Mouse (Mus musculus) mouse trophoblast stem cell (cell line): ENCODE measurements around the gene Crtap.

Source experiments
- in situ Hi-C, 2 experiments: fragments of 300-500 bp; cut with MseI, MboI; formaldehyde crosslinking; loops; 2 replicates in 1 of 2; 3 replicates in 1 of 2; pipeline ENCODE4 v1.15.1; 2025

The Crtap gene

DNA sequence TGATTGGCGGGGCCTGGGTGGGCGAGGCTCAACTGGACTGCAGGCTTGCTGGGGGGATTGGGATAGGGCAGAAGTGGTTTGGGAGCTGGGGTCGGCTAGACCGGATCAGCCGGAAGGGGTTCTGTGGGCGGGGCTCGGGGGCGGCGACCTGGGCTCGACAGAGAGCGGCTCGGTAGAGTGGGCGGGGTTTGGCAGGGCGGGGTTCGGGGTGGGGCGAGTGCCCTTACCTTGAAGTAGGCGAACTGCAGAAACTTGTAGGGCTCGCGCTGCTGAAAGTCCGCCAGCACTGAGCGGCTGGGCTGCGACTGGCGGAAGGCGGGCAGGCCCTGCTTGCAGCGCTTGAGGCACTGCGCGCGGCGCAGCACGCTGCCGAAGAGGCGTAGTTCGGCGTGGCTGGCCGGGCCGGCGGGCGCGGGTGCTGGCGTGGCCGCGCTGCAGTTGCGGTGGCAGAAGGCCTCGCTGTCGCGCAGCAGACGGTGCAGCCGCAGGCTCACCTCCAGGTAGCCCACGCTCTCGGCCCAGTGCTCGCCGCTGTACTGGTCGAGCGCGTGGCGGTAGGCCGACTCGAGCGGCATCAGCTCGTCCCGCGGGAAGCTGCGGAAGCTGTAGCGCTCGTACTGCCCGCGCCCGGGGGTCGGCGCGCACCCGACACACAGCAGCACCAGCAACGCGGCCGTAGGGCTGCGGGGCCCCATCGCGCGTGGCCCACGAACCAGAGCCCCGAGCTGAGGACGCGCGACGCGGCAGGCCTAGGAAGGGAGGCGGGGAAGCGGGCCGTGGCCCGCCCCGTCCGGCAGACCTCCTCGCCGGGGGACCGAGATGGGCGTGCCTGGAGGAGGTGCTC lies at the start of gene Crtap:
Crtap (minus strand) TSS at position 771 of the 844 bp plus-strand sequence.
- in situ Hi-C loops: loop anchor here in 1 of 2 experiments (10.0 kb wide), 1 partner anchor 65 kb away; no protein-coding TSS in a partner anchor

GRCm38 (mm10) chr9:114435668-114436067 lies 45.2 kb upstream of the Crtap start:
- in situ Hi-C loops: no loop called here

- in situ Hi-C loops: no loop called here
These were observed 37.8 kb upstream of the Crtap start for GRCm38 (mm10) chr9:114428103-114428834.

- in situ Hi-C loops: no loop called here
These were observed 37.0 kb upstream of the Crtap start for GRCm38 (mm10) chr9:114427425-114427824.

DNA sequence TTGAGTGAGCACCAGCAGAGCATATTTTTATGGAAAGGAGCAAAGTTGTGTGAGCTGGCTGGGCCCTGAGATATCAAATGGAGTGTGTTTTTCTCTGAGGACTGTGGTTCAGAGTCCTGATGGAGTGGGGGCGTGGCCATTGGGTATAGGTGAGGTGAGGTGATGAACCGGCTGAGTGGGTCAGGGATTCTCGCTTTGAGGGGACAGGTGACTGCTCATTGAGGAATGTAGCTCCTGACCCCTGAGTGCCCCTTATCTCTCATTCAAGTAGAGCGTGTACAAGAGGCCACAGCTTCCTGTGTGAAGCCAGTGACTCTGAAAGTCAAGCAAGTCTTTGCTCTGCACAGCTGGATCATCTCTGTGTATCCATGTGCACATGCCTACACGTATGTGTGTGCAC lies 35.7 kb upstream of the Crtap start:
- in situ Hi-C loops: no loop called here

- in situ Hi-C loops: no loop called here
These were observed 35.1 kb upstream of the Crtap start for GRCm38 (mm10) chr9:114425576-114425975.

DNA sequence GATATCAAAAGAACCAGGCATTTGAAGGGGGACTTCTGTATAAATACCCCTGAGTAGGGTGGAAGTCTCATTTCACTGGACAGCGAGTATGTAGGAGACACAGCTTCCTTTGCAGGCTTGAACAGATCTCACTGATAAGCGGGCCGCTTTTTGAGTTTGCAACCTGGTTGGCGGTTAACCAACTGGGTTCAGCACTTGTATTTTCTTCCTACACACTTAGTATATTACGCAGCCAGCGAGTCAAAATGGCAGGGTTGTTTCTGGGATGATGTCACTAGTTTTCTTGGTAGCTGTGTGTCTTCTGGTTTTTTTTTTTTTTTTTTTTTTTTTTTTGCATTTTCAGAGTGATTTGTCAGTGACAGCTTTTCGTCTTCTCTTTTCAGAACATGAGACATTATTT lies 31.3 kb upstream of the Crtap start:
- in situ Hi-C loops: no loop called here

- in situ Hi-C loops: no loop called here
These were observed 30.6 kb upstream of the Crtap start for GRCm38 (mm10) chr9:114421045-114421444.

- in situ Hi-C loops: no loop called here
These were observed 30.0 kb upstream of the Crtap start for GRCm38 (mm10) chr9:114420443-114420842.

DNA sequence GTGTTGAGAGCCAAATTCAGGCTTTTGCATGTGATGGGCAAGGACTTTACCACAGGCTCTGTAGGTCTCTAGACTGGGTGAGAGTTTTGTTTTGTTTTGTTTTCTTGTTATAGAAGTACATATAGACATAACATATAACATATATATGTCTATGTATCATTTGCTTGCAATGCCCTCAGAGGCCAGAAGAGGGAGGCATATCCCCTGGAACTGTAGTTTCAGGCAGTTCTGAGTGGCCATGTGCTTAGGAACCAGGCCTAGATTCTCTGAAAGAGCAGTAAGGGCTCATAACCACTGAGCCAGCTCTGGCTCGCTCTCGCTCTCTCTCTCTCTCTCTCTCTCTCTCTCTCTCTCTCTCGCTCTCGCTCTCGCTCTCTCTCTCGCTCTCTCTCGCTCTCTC lies 27.7 kb upstream of the Crtap start:
- in situ Hi-C loops: loop anchor here (5.0 to 10.0 kb wide), 3 partner anchors 79 to 167 kb away; no protein-coding TSS in a partner anchor

GRCm38 (mm10) chr9:114416646-114417517 lies 26.4 kb upstream of the Crtap start:
- in situ Hi-C loops: loop anchor here (5.0 to 10.0 kb wide), 3 partner anchors 80 to 168 kb away; no protein-coding TSS in a partner anchor

GRCm38 (mm10) chr9:114415701-114416100 lies 25.2 kb upstream of the Crtap start:
- in situ Hi-C loops: loop anchor here (5.0 to 10.0 kb wide), 3 partner anchors 82 to 169 kb away; no protein-coding TSS in a partner anchor

DNA sequence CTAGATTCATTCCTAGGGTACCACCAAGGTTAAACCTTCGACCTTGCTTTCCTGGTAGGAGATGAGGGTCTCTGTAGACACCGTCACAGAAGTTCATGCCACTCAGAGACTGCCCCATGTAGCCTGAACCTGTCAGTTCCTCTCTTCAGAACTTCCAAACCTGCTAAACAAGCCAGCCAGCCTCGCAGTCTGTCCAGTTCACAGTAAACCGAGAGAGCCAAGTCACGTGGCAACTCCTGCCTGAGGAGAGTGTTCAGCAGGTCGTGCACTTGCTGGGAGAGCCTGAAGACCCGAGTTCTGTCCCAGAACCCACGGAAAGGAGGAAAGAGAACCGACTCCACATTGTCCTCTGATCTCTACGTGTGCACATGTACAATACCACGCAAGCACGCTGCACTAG lies 23.4 kb upstream of the Crtap start:
- in situ Hi-C loops: loop anchor here in 1 of 2 experiments (10.0 kb wide), 1 partner anchor 171 kb away; no protein-coding TSS in a partner anchor

GRCm38 (mm10) chr9:114412406-114412805 lies 21.9 kb upstream of the Crtap start:
- in situ Hi-C loops: loop anchor here in 1 of 2 experiments (10.0 kb wide), 1 partner anchor 172 kb away; no protein-coding TSS in a partner anchor

GRCm38 (mm10) chr9:114411295-114411694 lies 20.8 kb upstream of the Crtap start:
- in situ Hi-C loops: loop anchor here in 1 of 2 experiments (10.0 kb wide), 1 partner anchor 174 kb away; no protein-coding TSS in a partner anchor

- in situ Hi-C loops: loop anchor here in 1 of 2 experiments (10.0 kb wide), 1 partner anchor 174 kb away; no protein-coding TSS in a partner anchor
These were observed 19.9 kb upstream of the Crtap start for GRCm38 (mm10) chr9:114410313-114410862.

GRCm38 (mm10) chr9:114407676-114408075 lies 17.2 kb upstream of the Crtap start:
- in situ Hi-C loops: no loop called here

GRCm38 (mm10) chr9:114401685-114402080 lies 11.2 kb upstream of the Crtap start:
- in situ Hi-C loops: no loop called here

GRCm38 (mm10) chr9:114400949-114401684 lies 10.6 kb upstream of the Crtap start, which contains the start of the genes Glb1 and Tmppe:
Gene Glb1 (plus strand): TSS chr9:114401076.
Gene Tmppe (plus strand): TSS chr9:114401105.
- in situ Hi-C loops: no loop called here

DNA sequence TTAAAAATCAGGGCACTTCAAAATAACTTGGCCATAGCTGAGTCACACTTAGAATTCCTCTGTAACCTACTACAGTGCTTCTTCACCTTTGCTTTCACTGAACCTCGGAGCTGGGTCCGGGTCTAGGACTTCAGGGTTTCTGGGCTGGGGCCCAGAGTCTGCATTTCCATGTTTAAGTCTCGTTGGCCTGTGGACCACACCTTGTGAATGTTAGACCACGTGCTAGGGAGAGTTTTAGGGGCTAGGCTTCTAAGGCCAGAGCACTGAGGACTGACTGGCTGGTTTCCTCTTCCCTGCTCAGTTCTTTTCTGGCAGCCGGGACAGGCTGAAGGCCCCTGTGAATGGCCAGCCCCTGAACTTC lies 10.1 kb upstream of the Crtap start:
- in situ Hi-C loops: no loop called here
